Mouse (Mus musculus): ENCODE data around the gene Sike1. TPM values are rescaled to one million over a fixed set of nuclear protein-coding genes. Genes with fewer than 3 reads are reported as not detected.

Sike1 gene
- polyA plus RNA-seq (2012; rRNA removed): 34.4 and 36.9 TPM in 2 replicates

- peak; percentile 89 to 96 for DNase-seq (ENCODE audit: extremely low spot score in 1 of 2, low spot score in 1 of 2)
Measured at GRCm38 (mm10) chr3:102995605-102996321, at the start of gene Sike1. Sike1 (plus strand) TSS chr3:102995708.

GRCm38 (mm10) chr3:102946312-102946711 lies 49.2 kb upstream of the Sike1 start:
- no peak for DNase-seq (ENCODE audit: extremely low spot score in 1 of 2, low spot score in 1 of 2)

GRCm38 (mm10) chr3:102946861-102947260 lies 48.6 kb upstream of the Sike1 start:
- DNase-seq (ENCODE audit: extremely low spot score in 1 of 2, low spot score in 1 of 2): no peak

GRCm38 (mm10) chr3:102954476-102954875 lies 41.0 kb upstream of the Sike1 start:
- DNase-seq (ENCODE audit: extremely low spot score in 1 of 2, low spot score in 1 of 2): no peak

GRCm38 (mm10) chr3:102955143-102955542 lies 40.4 kb upstream of the Sike1 start:
- DNase-seq (ENCODE audit: extremely low spot score in 1 of 2, low spot score in 1 of 2): no peak

- no peak for DNase-seq (ENCODE audit: extremely low spot score in 1 of 2, low spot score in 1 of 2)
Measured at GRCm38 (mm10) chr3:102955596-102955995, 39.9 kb upstream of the Sike1 start.

GRCm38 (mm10) chr3:102964033-102964432 lies 31.5 kb upstream of the Sike1 start, which contains the start of gene Nr1h5:
Nr1h5 (minus strand) TSS chr3:102964133.
- DNase-seq (ENCODE audit: extremely low spot score in 1 of 2, low spot score in 1 of 2): no peak

GRCm38 (mm10) chr3:102970067-102970466 lies 25.4 kb upstream of the Sike1 start:
- DNase-seq (ENCODE audit: extremely low spot score in 1 of 2, low spot score in 1 of 2): no peak

GRCm38 (mm10) chr3:102970508-102970907 lies 25.0 kb upstream of the Sike1 start:
- no peak for DNase-seq (ENCODE audit: extremely low spot score in 1 of 2, low spot score in 1 of 2)

GRCm38 (mm10) chr3:102976906-102977305 lies 18.6 kb upstream of the Sike1 start:
- DNase-seq (ENCODE audit: extremely low spot score in 1 of 2, low spot score in 1 of 2): no peak

- DNase-seq (ENCODE audit: extremely low spot score in 1 of 2, low spot score in 1 of 2): peak in 1 of 2 experiments; percentile 28
Measured at GRCm38 (mm10) chr3:102979550-102980348, 15.8 kb upstream of the Sike1 start.

GRCm38 (mm10) chr3:102980349-102980736 lies 15.2 kb upstream of the Sike1 start:
- no peak for DNase-seq (ENCODE audit: extremely low spot score in 1 of 2, low spot score in 1 of 2)

- DNase-seq (ENCODE audit: extremely low spot score in 1 of 2, low spot score in 1 of 2): no peak
Measured at GRCm38 (mm10) chr3:102991041-102991440, 4.5 kb upstream of the Sike1 start.

- DNase-seq (ENCODE audit: extremely low spot score in 1 of 2, low spot score in 1 of 2): peak in 1 of 2 experiments; percentile 64
Measured at GRCm38 (mm10) chr3:102992936-102993335, 2.6 kb upstream of the Sike1 start.

GRCm38 (mm10) chr3:102995233-102995604 lies 289 bp upstream of the Sike1 start:
- DNase-seq (ENCODE audit: extremely low spot score in 1 of 2, low spot score in 1 of 2): no peak

- no peak for DNase-seq (ENCODE audit: extremely low spot score in 1 of 2, low spot score in 1 of 2)
Measured at GRCm38 (mm10) chr3:102997036-102997435, 1.5 kb downstream of the Sike1 start.

- DNase-seq (ENCODE audit: extremely low spot score in 1 of 2, low spot score in 1 of 2): no peak
Measured at GRCm38 (mm10) chr3:102997591-102997990, 2.1 kb downstream of the Sike1 start.

- no peak for DNase-seq (ENCODE audit: extremely low spot score in 1 of 2, low spot score in 1 of 2)
Measured at GRCm38 (mm10) chr3:103001595-103001994, 6.1 kb downstream of the Sike1 start.

- DNase-seq (ENCODE audit: extremely low spot score in 1 of 2, low spot score in 1 of 2): no peak
Measured at GRCm38 (mm10) chr3:103017350-103017749, 21.8 kb downstream of the Sike1 start.

GRCm38 (mm10) chr3:103019462-103019861 lies 24.0 kb downstream of the Sike1 start:
- no peak for DNase-seq (ENCODE audit: extremely low spot score in 1 of 2, low spot score in 1 of 2)

GRCm38 (mm10) chr3:103020249-103020942 lies 24.9 kb downstream of the Sike1 start, which contains the start of gene Csde1:
Csde1 (plus strand) TSS chr3:103020426.
- peak; percentile 95 to 99 for DNase-seq (ENCODE audit: extremely low spot score in 1 of 2, low spot score in 1 of 2)
